Mouse (Mus musculus) CD4-positive, CD25-positive, alpha-beta regulatory T cell (primary cell): ENCODE results near the gene F2. TPM values are rescaled to one million over a fixed set of nuclear protein-coding genes. Genes with fewer than 3 reads are reported as not detected.

ENCODE experiments used
- polyA plus RNA-seq: library from polyadenylated mRNA; unstranded; fragments of 100-300 nt; shearing (Covaris generic); gene quantifications from one replicate; pipeline ENCODE4 v1.2.1, GENCODE M21; 2017

Gene F2
- polyA plus RNA-seq: not detected

DNA sequence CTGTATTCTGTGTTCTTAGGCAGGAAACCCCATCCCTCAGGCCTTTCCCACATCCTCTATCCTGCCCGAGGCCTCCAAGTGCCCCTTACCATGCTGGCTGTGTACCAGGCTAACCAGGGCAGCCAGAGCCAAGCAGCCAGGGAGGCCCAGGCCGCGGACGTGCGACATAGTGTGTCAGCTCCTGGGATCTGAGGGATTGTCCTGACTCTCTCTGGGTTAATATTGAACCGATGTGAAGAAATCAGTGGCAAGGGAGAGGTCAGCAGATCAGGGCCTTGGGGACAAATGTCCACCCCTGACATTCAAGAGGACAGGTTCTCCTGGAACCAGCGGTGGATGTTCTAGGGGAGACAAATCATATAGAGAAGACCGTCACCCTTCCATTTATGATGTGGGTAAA is at the start of gene F2:
TSS of gene F2 (minus strand) at position 186 of the 400 bp plus-strand sequence.

DNA sequence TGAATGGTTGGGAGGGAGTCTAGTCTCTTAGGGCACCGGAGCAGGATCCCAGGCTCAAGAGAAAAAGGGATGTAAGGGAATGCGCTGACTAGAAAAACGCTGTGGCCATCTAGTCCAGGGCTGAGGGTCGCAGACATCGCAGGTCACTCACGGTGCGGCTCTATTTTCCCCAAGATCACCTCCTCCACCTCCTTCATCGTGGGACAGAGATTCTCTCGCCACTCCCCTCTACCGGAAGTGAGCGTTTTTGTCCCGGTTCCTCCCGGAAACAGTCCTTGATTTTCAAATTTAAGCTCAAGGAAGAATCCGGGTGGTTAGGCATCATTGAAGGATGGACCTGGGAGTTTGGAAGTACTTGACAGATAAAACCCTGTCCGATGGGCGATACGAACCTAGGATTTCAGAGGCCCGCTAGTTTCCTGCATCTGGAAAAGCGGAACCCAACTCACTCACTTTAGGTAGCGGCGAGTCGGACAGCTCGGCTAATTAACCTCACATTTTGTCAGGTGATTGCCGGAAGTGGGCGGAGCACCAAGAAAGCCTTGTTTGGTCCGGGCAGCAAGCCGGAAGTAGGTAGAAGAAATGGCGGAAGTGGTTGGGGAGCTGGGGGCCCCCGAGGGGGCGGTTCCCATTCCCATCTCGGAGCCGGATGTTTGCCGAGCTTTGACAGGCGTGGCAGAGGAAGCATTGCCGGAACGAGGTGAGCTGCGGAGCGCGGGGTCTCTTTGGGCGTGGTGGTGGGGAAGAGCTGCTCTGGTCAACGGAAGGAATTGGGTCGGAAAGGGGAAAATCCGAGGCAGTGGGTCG is 13.5 kb upstream of the F2 start, which contains the start of the genes Zfp408 and Arhgap1:
TSS of gene Zfp408 (minus strand) at position 239 of the 807 bp plus-strand sequence.
TSS of gene Arhgap1 (plus strand) at position 308 of the 807 bp plus-strand sequence.

Other genes with a start within 250 kb of the F2 start
- 20.0 TPM for gene 1110051M20Rik, start 191.7 kb downstream of the F2 start, polyA plus RNA-seq
- 0.02 TPM for gene Lrp4, start 178.9 kb downstream of the F2 start, polyA plus RNA-seq
- 39.8 TPM for gene Ckap5, start 109.7 kb downstream of the F2 start, polyA plus RNA-seq
- 23.8 TPM for gene Zfp408, start 13.4 kb upstream of the F2 start, polyA plus RNA-seq
- gene Arhgap1, start 13.4 kb upstream of the F2 start, polyA plus RNA-seq: 206 TPM
- gene Atg13, start 74.2 kb upstream of the F2 start, polyA plus RNA-seq: 50.1 TPM
- gene Harbi1, start 74.4 kb upstream of the F2 start, polyA plus RNA-seq: 15.6 TPM
- gene Ambra1, start 93.7 kb upstream of the F2 start, polyA plus RNA-seq: 49.1 TPM